Mouse (Mus musculus): ENCODE measurements around the gene Txndc12. TPM values are rescaled to one million over a fixed set of nuclear protein-coding genes. Genes with fewer than 3 reads are reported as not detected.

Gene Txndc12
- 111 and 115 TPM in 2 replicates for polyA plus RNA-seq (2016; fragmentation: Nextera tagmentation; extraction: Ambion mirVana)

GRCm38 (mm10) chr4:108834115-108834970, at the start of gene Txndc12:
Gene Txndc12 (plus strand): TSS chr4:108834601.
- H3K4me2 ChIP-seq, result peak within 1 kb of the TSS; percentile 65
- WGBS, result under 1% methylated on average over 34 of the region's 34 CpGs

GRCm38 (mm10) chr4:108789258-108789936, 45.0 kb upstream of the Txndc12 start:
- H3K27ac ChIP-seq, result no peak overlapping the region
- 73% methylated on average over 6 of the region's 6 CpGs for WGBS

More at GRCm38 (mm10) chr4:108834115-108834970, at the start of gene Txndc12:
- Histone ChIP-seq H3K4me3 (replicated peaks) (peak within 1 kb of the TSS; percentile 90), H3K4me1 (replicated peaks) (peaks cover 31% of the 10 kb centered on the region), H3K9ac (replicated peaks) (peak within 1 kb of the TSS; percentile 98), H3K36me3 (peaks cover 10% of the 10 kb centered on the region), H3K27me3 (no peaks in the 10 kb centered on the region), H3K27ac (peak within 1 kb of the TSS; percentile 99), H3K9me3 (no peaks in the 10 kb centered on the region)
- peak; percentile 85 for ATAC-seq (ENCODE audit: insufficient number of reproducible peaks, insufficient read depth, low FRiP score, low TSS enrichment, low read depth)

DNA sequence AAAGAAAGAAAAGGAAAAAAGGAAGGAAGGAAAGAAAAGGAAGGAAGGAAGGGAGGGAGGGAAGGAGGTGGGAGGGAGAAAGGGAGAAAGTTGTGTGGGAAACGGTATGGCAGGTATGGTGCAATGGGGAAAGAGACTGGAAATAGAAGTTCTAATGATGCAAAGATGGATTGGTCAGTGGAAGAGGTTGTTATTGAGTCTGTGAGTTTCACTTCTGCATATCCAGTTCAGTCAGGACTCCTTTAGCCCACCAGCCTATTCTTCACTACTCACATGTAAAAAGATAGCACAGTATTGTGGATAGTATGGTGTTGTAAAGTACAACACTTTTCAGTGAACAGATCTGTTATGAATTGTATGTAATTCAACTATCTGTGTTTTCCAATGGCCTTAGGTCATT, 43.9 kb upstream of the Txndc12 start:
- no peak for ATAC-seq (ENCODE audit: insufficient number of reproducible peaks, insufficient read depth, low FRiP score, low TSS enrichment, low read depth)
- H3K27me3 ChIP-seq, result no peaks in the 10 kb centered on the region
- H3K9ac ChIP-seq (replicated peaks), result no peak overlapping the region
- 50% methylated on average over 1 of the region's 1 CpGs for WGBS
- H3K36me3 ChIP-seq, result no peaks in the 10 kb centered on the region
- H3K9me3 ChIP-seq, result no peaks in the 10 kb centered on the region
- H3K4me2 ChIP-seq, result no peak overlapping the region
- H3K4me1 ChIP-seq (replicated peaks), result no peaks in the 10 kb centered on the region
- no peak overlapping the region for H3K4me3 ChIP-seq (replicated peaks)
- H3K27ac ChIP-seq, result no peak overlapping the region

More at GRCm38 (mm10) chr4:108789258-108789936, 45.0 kb upstream of the Txndc12 start:
- H3K27me3 ChIP-seq, result no peaks in the 10 kb centered on the region
- no peak overlapping the region for H3K9ac ChIP-seq (replicated peaks)
- H3K9me3 ChIP-seq, result no peaks in the 10 kb centered on the region
- no peaks in the 10 kb centered on the region for H3K36me3 ChIP-seq
- no peak overlapping the region for H3K4me3 ChIP-seq (replicated peaks)
- H3K4me1 ChIP-seq (replicated peaks), result no peaks in the 10 kb centered on the region
- no peak for ATAC-seq (ENCODE audit: insufficient number of reproducible peaks, insufficient read depth, low FRiP score, low TSS enrichment, low read depth)
- H3K4me2 ChIP-seq, result no peak overlapping the region

DNA sequence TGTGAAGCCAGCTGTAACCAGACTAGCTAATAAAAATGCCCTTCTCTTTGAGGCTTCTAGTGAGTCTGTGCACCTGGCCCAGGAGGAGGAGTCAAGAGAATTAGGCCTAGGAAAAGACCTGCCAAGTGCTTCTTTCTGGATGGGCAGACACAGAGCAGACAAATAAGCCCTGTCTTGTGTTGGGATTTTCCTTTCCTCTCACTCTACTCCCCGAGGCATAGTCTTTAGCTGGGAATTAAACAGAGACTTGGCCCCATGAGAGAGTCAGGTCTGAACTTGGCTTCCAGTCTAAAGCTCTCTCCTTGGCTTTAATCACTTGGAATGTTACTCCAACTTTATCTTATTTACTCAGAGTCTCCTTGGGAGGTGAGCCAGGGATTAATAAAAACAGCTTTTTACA, 40.5 kb upstream of the Txndc12 start:
- Histone ChIP-seq H3K36me3 (no peaks in the 10 kb centered on the region), H3K4me3 (replicated peaks) (no peak overlapping the region), H3K27me3 (no peaks in the 10 kb centered on the region), H3K9ac (replicated peaks) (no peak overlapping the region), H3K27ac (no peak overlapping the region), H3K9me3 (no peaks in the 10 kb centered on the region), H3K4me1 (replicated peaks) (no peaks in the 10 kb centered on the region), H3K4me2 (no peak overlapping the region)
- no peak for ATAC-seq (ENCODE audit: insufficient number of reproducible peaks, insufficient read depth, low FRiP score, low TSS enrichment, low read depth)
- 69% methylated on average over 1 of the region's 1 CpGs for WGBS

GRCm38 (mm10) chr4:108796701-108797100, 37.7 kb upstream of the Txndc12 start:
- H3K4me1 ChIP-seq (replicated peaks), result no peaks in the 10 kb centered on the region
- ATAC-seq (ENCODE audit: insufficient number of reproducible peaks, insufficient read depth, low FRiP score, low TSS enrichment, low read depth), result no peak
- H3K9ac ChIP-seq (replicated peaks), result no peak overlapping the region
- no peak overlapping the region for H3K27ac ChIP-seq
- H3K4me2 ChIP-seq, result no peak overlapping the region
- WGBS, result 39% methylated on average over 4 of the region's 4 CpGs
- H3K36me3 ChIP-seq, result no peaks in the 10 kb centered on the region
- no peaks in the 10 kb centered on the region for H3K27me3 ChIP-seq
- H3K4me3 ChIP-seq (replicated peaks), result no peak overlapping the region
- H3K9me3 ChIP-seq, result no peaks in the 10 kb centered on the region

DNA sequence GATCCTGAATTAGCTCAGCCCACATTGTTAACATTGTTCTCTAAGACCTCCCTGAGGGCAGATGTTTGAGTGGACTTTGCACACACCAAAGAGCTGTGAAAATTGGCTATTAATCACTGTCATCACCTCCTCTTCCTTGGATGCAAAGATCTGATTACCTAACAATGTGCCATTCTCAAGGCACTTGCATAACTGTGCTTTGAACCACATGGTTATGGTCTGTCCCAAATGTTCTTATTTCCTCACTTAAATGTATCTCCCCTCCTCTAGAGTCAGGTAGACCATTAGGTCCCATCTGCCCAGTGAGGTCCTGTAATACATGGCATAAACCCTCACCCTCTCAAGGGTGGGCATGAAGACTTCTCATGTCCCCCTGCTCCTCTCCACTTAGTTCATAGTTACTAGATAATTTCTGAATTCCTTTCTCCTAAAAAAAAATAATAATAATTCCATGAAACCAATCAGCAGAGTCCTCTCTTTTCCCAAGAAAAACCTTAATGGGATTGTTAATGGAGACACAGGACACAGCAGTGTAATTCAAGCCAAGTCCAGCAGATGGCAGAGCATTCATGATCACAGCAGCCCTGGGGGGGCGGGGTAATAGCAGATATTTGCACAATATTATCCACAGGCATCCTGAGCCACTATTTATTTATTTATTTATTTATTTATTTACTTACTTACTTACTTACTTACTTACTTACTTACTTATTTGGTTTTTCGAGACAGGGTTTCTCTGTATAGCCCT, 36.1 kb upstream of the Txndc12 start:
- no peak for ATAC-seq (ENCODE audit: insufficient number of reproducible peaks, insufficient read depth, low FRiP score, low TSS enrichment, low read depth)
- no peaks in the 10 kb centered on the region for H3K9me3 ChIP-seq
- no peaks in the 10 kb centered on the region for H3K27me3 ChIP-seq
- H3K4me3 ChIP-seq (replicated peaks), result no peak overlapping the region
- no peak overlapping the region for H3K4me2 ChIP-seq
- no peaks in the 10 kb centered on the region for H3K4me1 ChIP-seq (replicated peaks)
- WGBS, result 55% methylated on average over 2 of the region's 2 CpGs
- H3K9ac ChIP-seq (replicated peaks), result no peak overlapping the region
- no peak overlapping the region for H3K27ac ChIP-seq
- H3K36me3 ChIP-seq, result no peaks in the 10 kb centered on the region

DNA sequence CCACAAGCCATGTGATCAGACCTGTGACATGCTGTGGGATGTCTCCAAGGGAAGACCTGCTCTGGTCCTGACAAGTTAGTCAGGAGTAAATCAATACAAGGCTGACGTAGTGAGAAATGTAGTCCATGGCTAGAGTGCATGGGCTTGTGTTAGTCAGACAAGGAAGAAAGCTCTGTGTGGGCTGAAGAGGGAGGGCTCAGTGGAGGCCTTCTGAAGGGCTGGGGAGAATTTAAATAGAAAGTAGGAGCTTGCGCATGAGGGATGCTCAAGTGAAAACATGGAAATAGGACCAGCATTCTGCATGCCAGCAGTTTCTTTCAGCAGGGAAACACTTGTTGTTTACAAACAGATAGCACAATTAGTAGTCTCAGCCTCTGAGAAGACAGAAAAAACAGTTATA, 30.9 kb upstream of the Txndc12 start:
- no peaks in the 10 kb centered on the region for H3K4me1 ChIP-seq (replicated peaks)
- no peak for ATAC-seq (ENCODE audit: insufficient number of reproducible peaks, insufficient read depth, low FRiP score, low TSS enrichment, low read depth)
- no peaks in the 10 kb centered on the region for H3K36me3 ChIP-seq
- 88% methylated on average over 2 of the region's 2 CpGs for WGBS
- no peak overlapping the region for H3K27ac ChIP-seq
- no peak overlapping the region for H3K9ac ChIP-seq (replicated peaks)
- no peak overlapping the region for H3K4me3 ChIP-seq (replicated peaks)
- H3K27me3 ChIP-seq, result no peaks in the 10 kb centered on the region
- H3K4me2 ChIP-seq, result no peak overlapping the region
- no peaks in the 10 kb centered on the region for H3K9me3 ChIP-seq

GRCm38 (mm10) chr4:108811142-108811541, 23.3 kb upstream of the Txndc12 start:
- ATAC-seq (ENCODE audit: insufficient number of reproducible peaks, insufficient read depth, low FRiP score, low TSS enrichment, low read depth), result no peak
- Histone ChIP-seq H3K27me3 (no peaks in the 10 kb centered on the region), H3K4me3 (replicated peaks) (no peak overlapping the region), H3K4me2 (no peak overlapping the region), H3K9me3 (no peaks in the 10 kb centered on the region), H3K9ac (replicated peaks) (no peak overlapping the region), H3K27ac (no peak overlapping the region), H3K4me1 (replicated peaks) (no peaks in the 10 kb centered on the region), H3K36me3 (peaks cover 14% of the 10 kb centered on the region)
- 67% methylated on average over 4 of the region's 4 CpGs for WGBS

DNA sequence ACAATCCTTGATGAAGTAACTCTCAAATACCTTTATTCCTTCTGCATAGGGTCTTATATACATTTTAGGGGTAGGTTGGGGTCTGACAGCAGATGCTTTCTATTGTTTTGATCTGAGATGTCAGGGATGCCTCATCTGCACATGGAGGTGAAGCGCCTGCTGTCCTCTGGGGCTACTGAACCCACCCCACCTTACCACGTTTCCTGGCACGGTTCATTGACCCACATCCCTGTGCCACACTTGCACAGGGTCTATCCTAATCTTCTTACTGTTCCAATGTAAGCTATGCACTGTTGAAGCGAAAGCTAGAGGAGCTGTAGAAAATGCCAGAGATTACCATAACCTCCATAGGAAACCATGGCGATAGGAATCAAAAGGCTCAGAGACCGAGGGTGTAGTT, 22.9 kb upstream of the Txndc12 start:
- no peak for ATAC-seq (ENCODE audit: insufficient number of reproducible peaks, insufficient read depth, low FRiP score, low TSS enrichment, low read depth)
- no peak overlapping the region for H3K4me2 ChIP-seq
- no peaks in the 10 kb centered on the region for H3K4me1 ChIP-seq (replicated peaks)
- no peak overlapping the region for H3K9ac ChIP-seq (replicated peaks)
- H3K9me3 ChIP-seq, result no peaks in the 10 kb centered on the region
- no peaks in the 10 kb centered on the region for H3K27me3 ChIP-seq
- WGBS, result 75% methylated on average over 6 of the region's 6 CpGs
- H3K27ac ChIP-seq, result no peak overlapping the region
- H3K36me3 ChIP-seq, result peaks cover 14% of the 10 kb centered on the region
- H3K4me3 ChIP-seq (replicated peaks), result no peak overlapping the region

GRCm38 (mm10) chr4:108825677-108826076, 8.7 kb upstream of the Txndc12 start:
- Histone ChIP-seq H3K4me1 (replicated peaks) (no peaks in the 10 kb centered on the region), H3K4me3 (replicated peaks) (no peak overlapping the region), H3K27me3 (no peaks in the 10 kb centered on the region), H3K9ac (replicated peaks) (no peak overlapping the region), H3K9me3 (no peaks in the 10 kb centered on the region), H3K27ac (no peak overlapping the region), H3K4me2 (no peak overlapping the region), H3K36me3 (peaks cover 89% of the 10 kb centered on the region)
- ATAC-seq (ENCODE audit: insufficient number of reproducible peaks, insufficient read depth, low FRiP score, low TSS enrichment, low read depth), result no peak
- WGBS, result 93% methylated on average over 3 of the region's 3 CpGs

DNA sequence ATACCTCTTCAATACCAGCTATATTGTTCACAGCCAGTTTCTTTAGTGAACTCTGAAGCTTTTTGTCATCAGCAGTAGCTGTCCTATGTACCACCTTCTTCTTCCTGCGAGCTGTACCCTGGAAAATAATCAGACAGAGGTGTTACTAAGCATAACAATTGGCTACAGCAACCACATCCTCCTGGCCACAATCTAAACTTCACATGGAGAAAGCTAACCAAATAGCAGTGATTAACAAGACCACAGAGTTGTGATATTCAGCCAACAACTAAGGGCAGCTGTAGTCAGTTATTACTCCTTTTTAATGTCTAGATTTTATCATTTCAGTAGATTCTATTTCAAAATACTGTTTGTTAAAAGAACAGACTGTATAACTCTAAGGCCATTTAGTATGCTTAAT, 8.3 kb upstream of the Txndc12 start:
- 91% methylated on average over 1 of the region's 1 CpGs for WGBS

More for the DNA sequence above, 8.3 kb upstream of the Txndc12 start:
- ATAC-seq (ENCODE audit: insufficient number of reproducible peaks, insufficient read depth, low FRiP score, low TSS enrichment, low read depth), result no peak
- Histone ChIP-seq H3K27me3 (no peaks in the 10 kb centered on the region), H3K4me1 (replicated peaks) (no peaks in the 10 kb centered on the region), H3K36me3 (peaks cover 85% of the 10 kb centered on the region), H3K9ac (replicated peaks) (no peak overlapping the region), H3K4me2 (no peak overlapping the region), H3K27ac (no peak overlapping the region), H3K9me3 (no peaks in the 10 kb centered on the region), H3K4me3 (replicated peaks) (no peak overlapping the region)

Data from limb, embryonic 12.5 days (tissue).